Mouse (Mus musculus) liver, embryonic 11.5 days (tissue): ENCODE data around the gene Gpalpp1. TPM values are rescaled to one million over a fixed set of nuclear protein-coding genes. Genes with fewer than 3 reads are reported as not detected.

ENCODE experiments used
- ATAC-seq: fragments of 200-750 bp; cut with Nextera tagmentation; replicated peaks from 2 replicates; pipeline ENCODE4 v1.8.0; 2017; ENCODE audit warnings: moderate number of reproducible peaks, mild to moderate bottlenecking, moderate TSS enrichment, moderate library complexity; ENCODE audit not compliant: low FRiP score
- DNase-seq: peaks from one replicate; pipeline ENCODE4 v3.0.0-alpha.2; 2017; ENCODE audit warnings: low spot score
- H3K27ac ChIP-seq: fragments of 300-500 bp; sonication (generic); 2 replicates; pipeline ENCODE4 v1.5.1; 2014; ENCODE audit warnings: mild to moderate bottlenecking, low read depth, low read length, control low read depth
- H3K27me3 ChIP-seq: fragments of 300-500 bp; sonication (generic); replicated peaks from 2 replicates; pipeline ENCODE4 v1.6.1; 2014; ENCODE audit warnings: low read length, mixed read lengths; ENCODE audit not compliant: control insufficient read depth, insufficient read depth
- H3K36me3 ChIP-seq: fragments of 300-500 bp; sonication (generic); 2 replicates; pipeline ENCODE4 v1.6.1; 2014; ENCODE audit warnings: mild to moderate bottlenecking, low read length, moderate library complexity, mixed read lengths; ENCODE audit not compliant: control insufficient read depth, insufficient read depth
- H3K4me1 ChIP-seq: fragments of 300-500 bp; sonication (generic); replicated peaks from 2 replicates; pipeline ENCODE4 v1.6.1; 2014; ENCODE audit warnings: low read length, mixed read lengths; ENCODE audit not compliant: control insufficient read depth, insufficient read depth
- H3K4me2 ChIP-seq: fragments of 300-500 bp; sonication (generic); 2 replicates; pipeline ENCODE4 v1.6.1; 2014; ENCODE audit warnings: mild to moderate bottlenecking, control low read depth, moderate library complexity
- H3K4me3 ChIP-seq: fragments of 300-500 bp; sonication (generic); 2 replicates; pipeline ENCODE4 v1.5.1; 2014; ENCODE audit warnings: low read depth, low read length, control low read depth
- H3K9ac ChIP-seq: fragments of 300-500 bp; sonication (generic); 2 replicates; pipeline ENCODE4 v1.6.1; 2014; ENCODE audit warnings: low read depth, low read length, control low read depth
- H3K9me3 ChIP-seq: fragments of 300-500 bp; sonication (generic); 2 replicates; pipeline ENCODE4 v1.6.1; 2016; ENCODE audit warnings: low read length, inconsistent platforms, mixed read lengths; ENCODE audit not compliant: control insufficient read depth
- WGBS: fragments of 180-500 bp; shearing (Covaris S2); extraction: QIAGEN DNeasy Blood & Tissue Kit; methylation state at CpG from one replicate; pipeline ENCODE4 v1.1.7; 2014; 5-methylcytosine and 5-hydroxymethylcytosine counted together
- polyA plus RNA-seq: library from polyadenylated mRNA; unstranded; fragments of >200 nt; fragmentation: Nextera tagmentation; extraction: Ambion mirVana; gene quantifications from 2 replicates; pipeline ENCODE4 v1.2.1, GENCODE M21; 2014

Gpalpp1 gene
- polyA plus RNA-seq, 1 experiment from 2014 or later: 16.3 TPM

DNA sequence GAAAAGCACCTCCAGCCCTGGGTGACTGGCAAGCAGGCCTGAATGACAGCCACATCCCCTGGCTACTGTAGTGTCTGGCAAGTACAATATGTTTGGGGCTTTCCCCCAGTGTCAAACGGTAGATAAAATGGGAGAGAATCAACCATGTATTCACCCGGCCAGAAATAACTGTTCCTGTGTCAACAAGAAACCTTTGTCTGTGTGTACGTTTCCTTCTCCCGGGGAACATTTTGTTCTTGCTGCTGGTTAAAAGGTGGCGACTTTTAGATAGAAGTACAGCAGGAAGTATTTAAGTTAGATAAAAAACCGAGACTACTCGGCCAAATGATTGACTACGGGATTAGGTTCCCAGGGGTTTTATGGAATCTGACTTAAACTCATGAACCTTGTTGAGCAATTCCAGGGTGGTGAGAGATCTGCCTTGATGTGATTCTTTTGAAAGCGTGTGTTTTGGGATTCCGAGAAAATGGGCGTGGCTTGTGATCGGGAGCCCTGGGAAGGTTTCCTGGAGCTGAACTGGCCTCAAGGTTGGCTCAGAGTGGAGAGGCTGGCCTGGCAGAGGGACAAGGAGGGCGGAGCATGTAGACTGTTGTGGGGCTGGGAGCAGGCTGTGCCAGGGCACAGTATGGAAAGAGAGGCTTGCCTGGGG, 39.1 kb upstream of the Gpalpp1 start:
- Histone ChIP-seq H3K4me1 (peaks cover 26% of the 10 kb centered on the region), H3K9me3 (no peaks in the 10 kb centered on the region), H3K27ac (no peak overlapping the region), H3K36me3 (no peaks in the 10 kb centered on the region), H3K9ac (no peak overlapping the region), H3K4me2 (peak overlapping the region; percentile 36), H3K4me3 (peak overlapping the region; percentile 18; the same call in 1 of the 2 replicates), H3K27me3 (no peaks in the 10 kb centered on the region)
- ATAC-seq: no peak
- WGBS: 17% methylated on average over 13 of the region's 13 CpGs
- DNase-seq: no peak

- no peaks in the 10 kb centered on the region for H3K9me3 ChIP-seq
- H3K9ac ChIP-seq: no peak overlapping the region
- peaks cover 26% of the 10 kb centered on the region for H3K4me1 ChIP-seq
- no peaks in the 10 kb centered on the region for H3K27me3 ChIP-seq
- 85% methylated on average over 10 of the region's 10 CpGs for WGBS
- H3K4me3 ChIP-seq: no peak overlapping the region
- ATAC-seq (no peak), DNase-seq (no peak)
- H3K36me3 ChIP-seq: no peaks in the 10 kb centered on the region
- H3K27ac ChIP-seq: no peak overlapping the region
- no peak overlapping the region for H3K4me2 ChIP-seq
Observed at GRCm38 (mm10) chr14:76148294-76148693, 37.7 kb upstream of the Gpalpp1 start.

- H3K4me2 ChIP-seq: no peak overlapping the region
- no peak overlapping the region for H3K9ac ChIP-seq
- 79% methylated on average over 6 of the region's 6 CpGs for WGBS
- H3K4me1 ChIP-seq: peaks cover 26% of the 10 kb centered on the region
- H3K27ac ChIP-seq: no peak overlapping the region
- ATAC-seq (no peak), DNase-seq (no peak)
- H3K36me3 ChIP-seq: no peaks in the 10 kb centered on the region
- no peak overlapping the region for H3K4me3 ChIP-seq
- no peaks in the 10 kb centered on the region for H3K27me3 ChIP-seq
- no peaks in the 10 kb centered on the region for H3K9me3 ChIP-seq
Observed at GRCm38 (mm10) chr14:76147061-76147460, 36.5 kb upstream of the Gpalpp1 start.

GRCm38 (mm10) chr14:76145868-76146267, 35.3 kb upstream of the Gpalpp1 start:
- Histone ChIP-seq H3K9me3 (no peaks in the 10 kb centered on the region), H3K27ac (no peak overlapping the region), H3K27me3 (no peaks in the 10 kb centered on the region), H3K36me3 (no peaks in the 10 kb centered on the region), H3K9ac (no peak overlapping the region), H3K4me3 (no peak overlapping the region), H3K4me2 (peak overlapping the region; percentile 49), H3K4me1 (peaks cover 21% of the 10 kb centered on the region)
- no peak for DNase-seq
- 25% methylated on average over 7 of the region's 7 CpGs for WGBS
- peak; percentile 88 for ATAC-seq

- H3K27me3 ChIP-seq: no peaks in the 10 kb centered on the region
- DNase-seq: no peak
- no peaks in the 10 kb centered on the region for H3K9me3 ChIP-seq
- H3K4me2 ChIP-seq: peak overlapping the region; percentile 49
- peaks cover 17% of the 10 kb centered on the region for H3K4me1 ChIP-seq
- no peak overlapping the region for H3K9ac ChIP-seq
- no peaks in the 10 kb centered on the region for H3K36me3 ChIP-seq
- peak; percentile 72 for ATAC-seq
- no peak overlapping the region for H3K4me3 ChIP-seq
- 71% methylated on average over 1 of the region's 1 CpGs for WGBS
- no peak overlapping the region for H3K27ac ChIP-seq
Observed at GRCm38 (mm10) chr14:76145248-76145647, 34.7 kb upstream of the Gpalpp1 start.

GRCm38 (mm10) chr14:76134975-76135374, 24.4 kb upstream of the Gpalpp1 start:
- Histone ChIP-seq H3K4me3 (no peak overlapping the region), H3K9me3 (no peaks in the 10 kb centered on the region), H3K4me2 (no peak overlapping the region), H3K9ac (no peak overlapping the region), H3K27me3 (no peaks in the 10 kb centered on the region), H3K27ac (no peak overlapping the region), H3K36me3 (peaks cover 34% of the 10 kb centered on the region), H3K4me1 (no peaks in the 10 kb centered on the region)
- ATAC-seq: no peak
- 90% methylated on average over 4 of the region's 4 CpGs for WGBS
- DNase-seq: no peak

- DNase-seq (no peak), ATAC-seq (no peak)
- no peak overlapping the region for H3K4me3 ChIP-seq
Observed at GRCm38 (mm10) chr14:76128174-76128573, 17.6 kb upstream of the Gpalpp1 start.

DNA sequence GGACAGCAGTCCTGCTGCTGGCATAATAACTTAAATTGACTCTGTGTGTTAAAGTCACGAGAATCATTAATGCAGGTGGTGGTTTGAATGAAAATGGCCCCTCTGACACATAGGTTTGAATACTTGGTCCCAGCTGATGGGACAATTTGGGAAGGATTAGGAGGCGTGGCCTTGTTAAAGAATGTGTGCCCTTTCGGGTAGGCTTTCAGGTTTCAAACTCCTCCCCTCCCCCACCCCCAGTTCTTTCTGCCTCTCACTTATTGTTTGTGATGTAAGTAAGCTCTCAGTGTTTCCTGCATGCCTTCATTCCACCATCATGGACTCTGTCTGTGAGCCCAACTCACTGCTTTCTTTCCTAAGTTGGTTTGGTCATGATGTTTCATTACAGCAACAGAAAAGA, 16.8 kb upstream of the Gpalpp1 start:
- Histone ChIP-seq H3K36me3 (peaks cover 39% of the 10 kb centered on the region), H3K9me3 (no peaks in the 10 kb centered on the region)

More at GRCm38 (mm10) chr14:76128174-76128573, 17.6 kb upstream of the Gpalpp1 start:
- H3K4me2 ChIP-seq: no peak overlapping the region
- H3K36me3 ChIP-seq: peaks cover 47% of the 10 kb centered on the region
- H3K9ac ChIP-seq: no peak overlapping the region
- 76% methylated on average over 4 of the region's 4 CpGs for WGBS
- no peaks in the 10 kb centered on the region for H3K4me1 ChIP-seq
- no peak overlapping the region for H3K27ac ChIP-seq
- H3K27me3 ChIP-seq: no peaks in the 10 kb centered on the region
- no peaks in the 10 kb centered on the region for H3K9me3 ChIP-seq

DNA sequence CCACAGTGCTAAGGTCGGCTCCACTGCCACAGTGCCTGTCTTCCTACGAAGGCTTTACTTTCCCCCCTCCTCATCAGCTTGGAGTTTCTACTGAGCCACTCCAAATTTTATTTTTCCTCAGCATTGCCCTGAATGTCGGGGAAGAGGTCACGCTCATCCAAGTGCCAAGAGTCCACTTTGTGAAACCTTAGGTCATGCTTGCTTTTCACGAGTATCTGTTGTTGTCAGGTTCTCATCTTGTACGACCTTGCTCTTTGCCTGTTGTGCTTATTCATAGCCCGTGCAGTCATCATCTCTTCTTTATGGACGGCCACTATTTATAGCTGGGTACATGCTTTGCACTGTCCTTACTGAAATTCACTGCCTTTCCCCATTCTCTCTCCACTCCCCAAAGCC, 12.1 kb upstream of the Gpalpp1 start:
- no peak for DNase-seq
- Histone ChIP-seq H3K9me3 (no peaks in the 10 kb centered on the region), H3K4me1 (no peaks in the 10 kb centered on the region), H3K9ac (no peak overlapping the region), H3K4me2 (no peak overlapping the region), H3K27me3 (no peaks in the 10 kb centered on the region), H3K36me3 (peaks cover 42% of the 10 kb centered on the region), H3K27ac (no peak overlapping the region), H3K4me3 (no peak overlapping the region)
- WGBS: 93% methylated on average over 8 of the region's 8 CpGs
- no peak for ATAC-seq

More for the DNA sequence above, 16.8 kb upstream of the Gpalpp1 start:
- no peak overlapping the region for H3K9ac ChIP-seq
- H3K4me1 ChIP-seq: no peaks in the 10 kb centered on the region
- H3K4me2 ChIP-seq: no peak overlapping the region
- no peak overlapping the region for H3K4me3 ChIP-seq
- DNase-seq (no peak), ATAC-seq (no peak)
- H3K27ac ChIP-seq: no peak overlapping the region
- 89% methylated on average over 3 of the region's 3 CpGs for WGBS
- no peaks in the 10 kb centered on the region for H3K27me3 ChIP-seq
